Mouse (Mus musculus) spleen, adult 2 months (tissue): ENCODE data around the gene Kank1.

Source experiments
- CTCF ChIP-seq: fragments of 200-500 bp; IDR thresholded peaks from 2 replicates; pipeline ENCODE4 v1.5.1; 2011; ENCODE audit warnings: mild to moderate bottlenecking, inconsistent platforms; ENCODE audit not compliant: insufficient read depth, insufficient read length, insufficient replicate concordance; ENCODE audit errors: extremely low read depth
- POLR2A ChIP-seq: fragments of 200-500 bp; IDR thresholded peaks from 2 replicates; pipeline ENCODE4 v1.6.1; 2011; ENCODE audit warnings: low read depth, low read length, inconsistent platforms

GRCm38 (mm10) chr19:25409239-25409638 is 172.5 kb downstream of the Kank1 start:
- TF ChIP-seq POLR2A (no peak), CTCF (no peak)
